ENCODE assay signal across 28 mouse cellular contexts in the genomic region with DNA sequence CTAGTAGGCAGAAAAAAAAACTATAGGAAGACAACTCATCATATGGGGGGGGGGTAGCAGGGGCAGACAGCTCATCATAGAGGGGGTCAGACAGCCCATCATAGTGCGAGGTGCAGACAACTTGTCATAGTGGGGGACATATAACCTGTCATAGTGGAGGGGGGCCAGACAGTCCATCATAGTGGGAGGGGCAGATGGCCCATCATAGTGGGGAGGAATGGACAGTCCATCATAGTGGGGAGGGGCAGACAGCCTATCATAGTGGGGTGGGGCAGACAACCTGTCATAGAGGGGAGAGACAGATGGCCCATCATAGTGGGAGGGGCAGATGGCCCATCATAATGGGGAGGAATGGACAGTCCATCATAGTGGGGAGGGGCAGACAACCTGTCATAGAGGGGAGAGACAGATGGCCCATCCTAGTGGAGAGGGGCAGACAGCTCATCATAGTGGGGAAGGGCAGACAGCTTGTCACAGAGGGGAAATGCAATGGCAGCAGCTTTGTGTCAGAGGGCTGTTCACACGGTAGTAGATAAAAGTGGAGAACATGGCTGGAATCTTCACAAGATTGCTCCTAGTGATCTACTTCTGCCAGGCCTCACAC.
A peak's percentile ranks its signal among the peaks of the same experiment; 100 is the strongest.
DNase-seq lines count a peak whose midpoint lies in the region; ATAC-seq lines count a peak whose summit lies in the region.
"Had no signal": no experiment of that assay in that cellular context is flagged by ENCODE, and none has a peak within 500 bp of the region (broad histone marks: within the 10 kb centered on the region; RNA-seq: fewer than 3 reads in every experiment).

No protein-coding gene starts in this region.

- no peak overlapping the region for H3K4me3 ChIP-seq in embryonic facial prominence, embryonic 12.5 days
- H3K4me3 ChIP-seq in embryonic facial prominence, embryonic 10.5 days: no peak overlapping the region
- no peak overlapping the region for H3K4me3 ChIP-seq in hindbrain, embryonic 12.5 days
- no peak overlapping the region for H3K4me3 ChIP-seq in hindbrain, embryonic 10.5 days
- H3K4me3 ChIP-seq in midbrain, embryonic 15.5 days: no peak overlapping the region
- H3K4me3 ChIP-seq in midbrain, embryonic 14.5 days (replicated peaks; ENCODE audit: low read depth, low read length): no peak overlapping the region
- no peak overlapping the region for H3K4me3 ChIP-seq in hindbrain, embryonic 15.5 days
- H3K4me3 ChIP-seq: heart, embryonic 12.5 days; limb, embryonic 12.5 days; megakaryocyte, embryonic 14.5 days; midbrain, embryonic 13.5 days; neural tube, embryonic 13.5 days; stomach, embryonic 15.5 days had no signal

- no peak for DNase-seq in embryonic facial prominence, embryonic 10.5 days (ENCODE audit: low spot score)
- DNase-seq in hindbrain, embryonic 10.5 days (ENCODE audit: low spot score): no peak
- no peak for DNase-seq in midbrain, embryonic 14.5 days
- no peak for DNase-seq in lung, postnatal 4 days
- DNase-seq: adrenal gland, adult 8-10 months; cerebellum, adult 2 months; cerebellum, postnatal 36 days; embryo, embryonic 11 days; gastrocnemius, postnatal 14 days; heart, adult 18-20 months; heart, postnatal 14 days; kidney, adult 18-20 months; kidney, postnatal 10 days; lung, embryonic 14.5 days; right cerebral cortex, adult 18-20 months; right cerebral cortex, postnatal 4 days had no signal

- no peaks in the 10 kb centered on the region for H3K27me3 ChIP-seq in embryonic facial prominence, embryonic 12.5 days
- no peaks in the 10 kb centered on the region for H3K27me3 ChIP-seq in embryonic facial prominence, embryonic 10.5 days (replicated peaks; ENCODE audit: low read depth, poor library complexity, severe bottlenecking)
- H3K27me3 ChIP-seq in hindbrain, embryonic 12.5 days: no peaks in the 10 kb centered on the region
- no peaks in the 10 kb centered on the region for H3K27me3 ChIP-seq in hindbrain, embryonic 10.5 days (ENCODE audit: insufficient read depth, poor library complexity, severe bottlenecking)
- H3K27me3 ChIP-seq in midbrain, embryonic 15.5 days (replicated peaks): no peaks in the 10 kb centered on the region
- H3K27me3 ChIP-seq in midbrain, embryonic 14.5 days (ENCODE audit: control insufficient read depth, insufficient read depth, low read length): no peaks in the 10 kb centered on the region
- H3K27me3 ChIP-seq in hindbrain, embryonic 15.5 days: no peaks in the 10 kb centered on the region
- H3K27me3 ChIP-seq: heart, embryonic 12.5 days; megakaryocyte, embryonic 14.5 days; midbrain, embryonic 13.5 days; neural tube, embryonic 13.5 days; stomach, embryonic 15.5 days had no signal

- no peak overlapping the region for H3K9ac ChIP-seq in embryonic facial prominence, embryonic 12.5 days
- H3K9ac ChIP-seq in hindbrain, embryonic 12.5 days: no peak overlapping the region
- no peak overlapping the region for H3K9ac ChIP-seq in midbrain, embryonic 15.5 days
- H3K9ac ChIP-seq in midbrain, embryonic 14.5 days (replicated peaks; ENCODE audit: low read length): no peak overlapping the region
- no peak overlapping the region for H3K9ac ChIP-seq in hindbrain, embryonic 15.5 days
- H3K9ac ChIP-seq: heart, embryonic 12.5 days; limb, embryonic 12.5 days; liver, embryonic 14.5 days; lung, embryonic 14.5 days; midbrain, embryonic 13.5 days; neural tube, embryonic 13.5 days; stomach, embryonic 15.5 days had no signal

- H3K4me2 ChIP-seq in embryonic facial prominence, embryonic 12.5 days (replicated peaks): no peak overlapping the region
- H3K4me2 ChIP-seq in hindbrain, embryonic 12.5 days (replicated peaks): no peak overlapping the region
- no peak overlapping the region for H3K4me2 ChIP-seq in midbrain, embryonic 15.5 days
- H3K4me2 ChIP-seq in midbrain, embryonic 14.5 days (ENCODE audit: low read length): no peak overlapping the region
- H3K4me2 ChIP-seq in hindbrain, embryonic 15.5 days: no peak overlapping the region
- H3K4me2 ChIP-seq: heart, embryonic 12.5 days; limb, embryonic 12.5 days; lung, embryonic 14.5 days; midbrain, embryonic 13.5 days; neural tube, embryonic 13.5 days; stomach, embryonic 15.5 days had no signal

- no peaks in the 10 kb centered on the region for H3K9me3 ChIP-seq in embryonic facial prominence, embryonic 12.5 days
- no peaks in the 10 kb centered on the region for H3K9me3 ChIP-seq in embryonic facial prominence, embryonic 10.5 days
- H3K9me3 ChIP-seq in hindbrain, embryonic 12.5 days (replicated peaks): no peaks in the 10 kb centered on the region
- no peaks in the 10 kb centered on the region for H3K9me3 ChIP-seq in hindbrain, embryonic 10.5 days
- H3K9me3 ChIP-seq in midbrain, embryonic 15.5 days: no peaks in the 10 kb centered on the region
- H3K9me3 ChIP-seq in midbrain, embryonic 14.5 days (ENCODE audit: control insufficient read depth, low read length): no peaks in the 10 kb centered on the region
- H3K9me3 ChIP-seq in hindbrain, embryonic 15.5 days: no peaks in the 10 kb centered on the region
- H3K9me3 ChIP-seq: heart, embryonic 12.5 days; limb, embryonic 12.5 days; megakaryocyte, embryonic 14.5 days; midbrain, embryonic 13.5 days; neural tube, embryonic 13.5 days; stomach, embryonic 15.5 days had no signal

- no peaks in the 10 kb centered on the region for H3K36me3 ChIP-seq in embryonic facial prominence, embryonic 12.5 days
- H3K36me3 ChIP-seq in embryonic facial prominence, embryonic 10.5 days (replicated peaks): no peaks in the 10 kb centered on the region
- no peaks in the 10 kb centered on the region for H3K36me3 ChIP-seq in hindbrain, embryonic 12.5 days
- H3K36me3 ChIP-seq in hindbrain, embryonic 10.5 days: no peaks in the 10 kb centered on the region
- no peaks in the 10 kb centered on the region for H3K36me3 ChIP-seq in midbrain, embryonic 15.5 days (replicated peaks)
- no peaks in the 10 kb centered on the region for H3K36me3 ChIP-seq in midbrain, embryonic 14.5 days (ENCODE audit: control insufficient read depth, insufficient read depth, low read length)
- no peaks in the 10 kb centered on the region for H3K36me3 ChIP-seq in hindbrain, embryonic 15.5 days
- H3K36me3 ChIP-seq: heart, embryonic 12.5 days; limb, embryonic 12.5 days; midbrain, embryonic 13.5 days; neural tube, embryonic 13.5 days; stomach, embryonic 15.5 days had no signal

- no peak overlapping the region for H3K27ac ChIP-seq in embryonic facial prominence, embryonic 12.5 days
- no peak overlapping the region for H3K27ac ChIP-seq in embryonic facial prominence, embryonic 10.5 days (replicated peaks)
- H3K27ac ChIP-seq in hindbrain, embryonic 12.5 days: no peak overlapping the region
- no peak overlapping the region for H3K27ac ChIP-seq in hindbrain, embryonic 10.5 days
- H3K27ac ChIP-seq in midbrain, embryonic 15.5 days: peak overlapping the region; percentile 80; the same call in 1 of the 2 replicates
- H3K27ac ChIP-seq in midbrain, embryonic 14.5 days (replicated peaks; ENCODE audit: low read depth, low read length): no peak overlapping the region
- H3K27ac ChIP-seq in hindbrain, embryonic 15.5 days (replicated peaks): no peak overlapping the region
- H3K27ac ChIP-seq: limb, embryonic 12.5 days; liver, embryonic 14.5 days; neural tube, embryonic 13.5 days; stomach, embryonic 15.5 days had no signal

- 0 out of 2 replicates have a peak, but pooled peaks have one; percentile 52 for ATAC-seq in embryonic facial prominence, embryonic 12.5 days (ENCODE audit: insufficient number of reproducible peaks, insufficient read depth, low FRiP score, low TSS enrichment)
- 0 out of 2 replicates have a peak, but pooled peaks have one; percentile 16 for ATAC-seq in hindbrain, embryonic 12.5 days (ENCODE audit: low FRiP score)
- ATAC-seq in midbrain, embryonic 15.5 days (replicated peaks): no peak
- no peak for ATAC-seq in midbrain, embryonic 14.5 days (ENCODE audit: low FRiP score, low TSS enrichment)
- ATAC-seq in hindbrain, embryonic 15.5 days (ENCODE audit: low FRiP score, low read depth): peak; percentile 31; the same call in 1 of the 2 replicates
- ATAC-seq: activated CD4-positive, CD25-positive, alpha-beta regulatory T cell, adult 4 months; midbrain, embryonic 13.5 days had no signal

- no peaks in the 10 kb centered on the region for H3K4me1 ChIP-seq in embryonic facial prominence, embryonic 12.5 days
- no peaks in the 10 kb centered on the region for H3K4me1 ChIP-seq in embryonic facial prominence, embryonic 10.5 days
- H3K4me1 ChIP-seq in hindbrain, embryonic 12.5 days: peaks cover 10% of the 10 kb centered on the region
- H3K4me1 ChIP-seq in hindbrain, embryonic 10.5 days (replicated peaks): peaks cover 15% of the 10 kb centered on the region; the same call in 1 of the 2 replicates
- H3K4me1 ChIP-seq in midbrain, embryonic 15.5 days: peaks cover 50% of the 10 kb centered on the region
- peaks cover 43% of the 10 kb centered on the region for H3K4me1 ChIP-seq in midbrain, embryonic 14.5 days (ENCODE audit: control insufficient read depth, insufficient read depth, low read length)
- peaks cover 44% of the 10 kb centered on the region for H3K4me1 ChIP-seq in hindbrain, embryonic 15.5 days (replicated peaks)
- H3K4me1 ChIP-seq: heart, embryonic 12.5 days; megakaryocyte, embryonic 14.5 days; stomach, embryonic 15.5 days had no signal

- WGBS in embryonic facial prominence, embryonic 12.5 days: 88% methylated on average over 2 of the region's 2 CpGs
- WGBS in embryonic facial prominence, embryonic 10.5 days: 98% methylated on average over 2 of the region's 2 CpGs
- WGBS in hindbrain, embryonic 12.5 days: 79% methylated on average over 2 of the region's 2 CpGs
- 93% methylated on average over 2 of the region's 2 CpGs for WGBS in hindbrain, embryonic 10.5 days
- 96% methylated on average over 2 of the region's 2 CpGs for WGBS in midbrain, embryonic 15.5 days
- 87% methylated on average over 2 of the region's 2 CpGs for WGBS in midbrain, embryonic 14.5 days
- WGBS in hindbrain, embryonic 15.5 days: 80% methylated on average over 2 of the region's 2 CpGs

Comparison
In these comparisons a context has a peak if more than half of its experiments do, and no peak if none do; other contexts are left out.
1. ATAC-seq: peak in embryonic facial prominence, embryonic 12.5 days (single experiment), hindbrain, embryonic 12.5 days (single experiment) and hindbrain, embryonic 15.5 days (single experiment); none in midbrain, embryonic 15.5 days (single experiment) and midbrain, embryonic 14.5 days (single experiment).